Mouse (Mus musculus) gastrocnemius, postnatal 4 days (tissue): ENCODE results near the gene Kcna3. TPM values are rescaled to one million over a fixed set of nuclear protein-coding genes. Genes with fewer than 3 reads are reported as not detected.

Source experiments
- DNase-seq, 2 experiments: peaks; one replicate each; pipeline ENCODE4 v3.0.0; 2021 to 2022; ENCODE audit warnings: low spot score in 2 of 2, mixed read lengths in 2 of 2
- total RNA-seq, 2 experiments: library from RNA; stranded (reverse); gene quantifications; 2 replicates each; pipeline ENCODE4 v1.2.3; 2021

Gene Kcna3
- total RNA-seq, 2 experiments from 2014 or later: 0.54 to 0.98 TPM

- DNase-seq: no peak
Observed at GRCm38 (mm10) chr3:107062771-107063170, 26.8 kb downstream of the Kcna3 start.

GRCm38 (mm10) chr3:107065510-107066095 lies 29.6 kb downstream of the Kcna3 start:
- no peak for DNase-seq

- no peak for DNase-seq
Observed at GRCm38 (mm10) chr3:107066165-107066850, 30.3 kb downstream of the Kcna3 start.

- no peak for DNase-seq
Observed at GRCm38 (mm10) chr3:107067245-107067644, 31.3 kb downstream of the Kcna3 start.

GRCm38 (mm10) chr3:107073863-107074262 lies 37.9 kb downstream of the Kcna3 start:
- no peak for DNase-seq

GRCm38 (mm10) chr3:107075705-107076104 lies 39.7 kb downstream of the Kcna3 start:
- DNase-seq: no peak

- no peak for DNase-seq
Observed at GRCm38 (mm10) chr3:107076658-107077057, 40.7 kb downstream of the Kcna3 start.

GRCm38 (mm10) chr3:107077101-107077500 lies 41.1 kb downstream of the Kcna3 start:
- no peak for DNase-seq

- no peak for DNase-seq
Observed at GRCm38 (mm10) chr3:107080803-107081202, 44.8 kb downstream of the Kcna3 start.

GRCm38 (mm10) chr3:107081227-107081626 lies 45.3 kb downstream of the Kcna3 start:
- no peak for DNase-seq

GRCm38 (mm10) chr3:107084586-107084985 lies 48.6 kb downstream of the Kcna3 start:
- DNase-seq: no peak

- DNase-seq: no peak
Observed at GRCm38 (mm10) chr3:107087410-107087809, 51.4 kb downstream of the Kcna3 start.

Other genes with a start within 250 kb of the Kcna3 start
- 1 to 10 TPM; 5.3 to 6.0 TPM for gene Cd53, start 246.0 kb upstream of the Kcna3 start, total RNA-seq
- gene Olfr266, start 209.9 kb upstream of the Kcna3 start, total RNA-seq: not detected
- gene Kcna2, start 65.0 kb downstream of the Kcna3 start, total RNA-seq: 1 to 10 TPM; 2.8 to 4.1 TPM
- gene Kcna10, start 146.9 kb downstream of the Kcna3 start, total RNA-seq: 1 to 10 TPM; 1.0 to 1.8 TPM
- gene Cym, start 185.6 kb downstream of the Kcna3 start, total RNA-seq: not detected
- gene A630076J17Rik, start 194.4 kb downstream of the Kcna3 start, total RNA-seq: not detected
- gene Prok1, start 203.5 kb downstream of the Kcna3 start, total RNA-seq: under 1 TPM in 1 of 2 experiments, not detected in 1; 0.23 TPM
- gene Lamtor5, start 242.7 kb downstream of the Kcna3 start, total RNA-seq: 10 to 100 TPM; 56.2 to 57.1 TPM